Mouse (Mus musculus): Measurements from ENCODE around the gene Donson.

The Donson gene

DNA sequence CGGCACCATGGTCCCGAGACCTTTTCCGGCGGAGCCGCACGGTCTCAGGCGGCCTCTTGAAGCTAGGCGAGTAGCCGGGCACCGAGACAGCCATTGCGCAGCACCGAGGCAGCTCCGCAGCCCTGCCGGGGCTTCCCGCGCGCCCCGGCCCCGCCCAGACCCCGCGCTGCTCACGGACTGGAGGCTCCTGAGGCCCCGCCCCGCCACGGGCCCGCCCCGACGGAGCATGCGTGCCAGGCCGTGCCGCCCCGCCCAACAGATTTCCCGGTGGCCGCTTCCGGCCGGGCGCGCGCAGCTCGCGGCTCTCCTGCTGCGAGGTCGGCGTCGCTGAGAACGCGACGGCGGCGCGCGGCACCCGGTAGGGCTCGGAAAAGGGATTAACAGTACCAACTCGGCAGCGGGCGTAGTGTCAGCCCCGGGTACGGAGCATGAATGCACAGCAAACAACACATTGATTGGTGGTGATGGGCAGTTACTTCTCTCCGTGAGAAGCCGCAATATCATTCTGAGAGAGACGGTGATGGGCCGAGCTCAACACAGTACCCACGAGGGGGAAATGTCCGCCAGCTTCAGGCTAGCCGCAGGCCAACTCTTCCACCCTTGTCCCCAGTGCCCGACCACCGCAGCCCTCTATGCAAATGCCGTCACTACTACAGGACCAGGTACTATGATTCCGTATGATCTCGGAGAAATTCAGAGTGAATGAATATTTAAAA is at the start of gene Donson:
Donson (minus strand) TSS at position 152 of the 716 bp plus-strand sequence.
- DNase-seq (ENCODE audit: low read depth, low spot score), result peak; percentile 86

DNA sequence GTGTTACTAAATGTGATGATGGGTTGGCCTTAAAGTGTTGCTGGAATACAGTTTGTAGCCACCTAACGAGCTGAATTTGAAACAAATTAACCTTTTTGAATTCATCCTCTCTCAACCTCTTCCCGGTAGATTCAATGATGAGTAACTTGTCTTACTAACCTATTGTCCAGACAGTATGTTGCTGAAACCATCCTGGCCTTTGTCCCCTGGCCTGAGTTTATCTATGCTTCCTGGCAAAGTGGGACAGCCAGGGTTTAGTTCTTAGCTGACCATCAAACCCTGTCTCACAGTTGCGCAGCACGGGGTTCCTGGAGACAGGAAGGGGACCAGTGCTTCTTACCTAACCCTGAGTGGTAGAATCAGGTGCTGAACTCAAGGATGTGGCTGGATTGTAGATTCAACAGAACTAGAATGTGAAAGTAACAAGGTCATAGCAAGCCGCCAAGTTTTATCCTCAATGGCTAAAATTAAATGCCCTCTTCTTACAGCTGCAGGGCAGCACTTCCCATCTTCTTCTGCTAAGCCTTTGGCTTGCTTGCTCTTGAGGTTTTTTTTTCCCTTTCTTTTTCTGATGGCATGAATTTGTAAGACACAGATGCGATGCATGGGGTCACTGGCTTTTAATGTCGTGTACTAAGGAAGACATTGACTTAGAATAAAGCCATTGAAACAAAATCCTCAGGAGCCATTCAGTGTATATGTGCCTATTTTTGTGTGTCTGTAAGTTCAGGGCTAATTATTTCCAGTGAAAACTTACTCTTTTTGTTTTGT is 47.7 kb upstream of the Donson start:
- peak; percentile 75 for DNase-seq (ENCODE audit: low read depth, low spot score)

DNA sequence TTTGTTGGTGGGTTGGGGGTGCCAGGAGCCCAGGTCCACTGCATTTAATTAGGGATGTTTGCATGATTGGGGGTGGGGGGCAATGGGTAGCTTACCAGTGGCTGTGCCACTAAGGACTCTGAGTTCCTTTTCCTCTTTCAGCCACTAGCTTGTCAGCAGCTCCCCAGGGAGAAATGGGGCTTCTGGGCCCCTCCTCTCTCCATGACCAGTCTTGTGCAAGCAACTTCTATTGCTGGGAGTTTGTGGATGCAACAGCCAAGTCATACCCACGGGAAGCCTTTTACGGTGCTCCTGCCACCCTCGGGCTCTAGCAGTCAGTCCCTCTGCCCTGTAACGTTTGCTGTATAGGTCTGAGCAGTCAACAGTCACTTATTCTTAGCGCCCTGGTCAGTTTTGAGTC is 46.2 kb upstream of the Donson start:
- DNase-seq (ENCODE audit: low read depth, low spot score), result no peak

DNA sequence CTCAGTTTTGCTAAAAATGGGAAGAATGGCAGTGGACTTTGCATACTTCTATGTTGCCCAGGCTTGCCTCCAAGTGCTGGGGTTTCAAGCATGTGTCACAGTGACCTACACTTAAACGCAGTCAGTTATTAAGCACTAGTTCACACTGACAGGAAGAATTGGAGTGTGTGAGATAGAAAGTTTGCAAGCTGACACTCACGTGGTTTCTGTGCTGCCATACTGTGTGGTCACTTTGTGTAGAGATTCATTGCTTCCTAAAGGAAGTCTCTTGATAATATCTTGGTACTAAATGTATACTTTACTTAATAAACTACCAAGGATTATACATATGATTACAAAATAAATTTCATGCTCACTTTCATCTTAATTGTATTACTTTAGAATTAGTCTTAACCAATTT is 44.2 kb upstream of the Donson start:
- no peak for DNase-seq (ENCODE audit: low read depth, low spot score)

DNA sequence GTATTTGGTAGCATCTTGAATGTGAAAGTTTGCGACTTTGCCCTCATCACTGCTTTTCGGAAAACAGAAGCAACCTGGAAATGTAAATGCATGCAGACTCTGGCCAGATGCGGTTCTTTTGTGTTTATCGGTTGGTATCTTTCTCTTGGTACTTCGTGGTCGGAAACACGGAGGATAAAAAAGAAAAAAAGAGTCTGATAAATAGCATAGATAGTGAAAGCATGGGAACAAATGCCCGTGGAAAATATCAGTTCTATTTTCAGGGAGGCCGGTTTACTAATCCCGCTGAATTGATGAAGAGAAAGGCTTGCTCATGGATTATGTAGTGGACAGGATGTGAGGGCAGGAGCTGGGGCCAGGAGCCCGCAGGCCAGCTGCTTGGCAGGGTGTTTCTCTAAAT is 41.9 kb upstream of the Donson start:
- no peak for DNase-seq (ENCODE audit: low read depth, low spot score)

DNA sequence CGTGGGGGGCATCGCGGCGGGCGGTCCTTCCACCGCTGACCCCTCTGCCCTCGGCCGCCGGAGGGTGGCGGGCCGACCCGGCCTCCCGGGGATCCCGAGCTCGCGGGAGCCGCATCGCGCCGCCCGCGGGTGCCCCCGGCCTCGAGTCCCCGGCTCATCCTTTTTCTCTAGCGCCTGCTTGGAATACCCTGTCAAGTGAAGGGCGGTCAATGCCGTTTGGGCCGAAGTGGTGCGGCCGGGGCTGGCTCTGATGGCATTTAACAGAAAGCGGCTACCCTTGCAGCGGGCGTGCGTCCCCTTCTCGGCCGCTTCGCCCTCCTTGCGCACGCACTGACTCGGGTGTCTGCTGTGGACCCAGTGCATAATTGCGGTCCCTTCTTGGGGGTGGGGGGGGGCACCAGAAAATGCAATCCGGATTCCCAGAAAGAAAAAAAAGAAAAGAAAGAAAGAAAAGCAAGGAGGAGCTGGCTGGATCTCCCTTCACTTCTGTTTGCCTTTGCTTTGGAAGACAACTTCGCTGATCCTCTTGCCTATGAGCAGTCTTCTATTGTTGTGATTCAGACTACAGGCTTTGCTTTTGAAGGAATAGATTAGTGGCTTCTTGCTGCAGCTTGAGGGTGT is 41.4 kb upstream of the Donson start:
- DNase-seq (ENCODE audit: low read depth, low spot score), result peak; percentile 61

DNA sequence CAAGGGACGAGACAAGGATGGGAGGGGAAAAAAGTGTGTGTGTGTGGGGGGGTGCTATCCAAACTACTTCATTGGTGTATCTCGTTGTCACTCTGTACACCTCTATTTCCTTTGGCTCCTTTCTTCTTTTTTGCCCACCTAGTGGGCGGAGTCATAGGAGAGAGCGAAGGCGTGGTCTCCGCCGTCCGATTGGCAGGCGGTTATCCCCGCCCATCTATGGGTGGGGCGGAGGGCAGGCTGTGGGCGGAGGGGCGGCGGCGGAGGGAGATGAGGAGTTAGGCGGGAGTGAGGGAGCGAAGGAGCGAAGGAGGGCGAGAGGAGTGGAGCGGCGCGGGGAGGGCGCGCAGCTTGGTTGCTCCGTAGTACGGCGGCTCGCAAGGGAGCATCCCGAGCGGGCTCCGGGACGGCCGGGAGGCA is 40.5 kb upstream of the Donson start, which contains the start of gene Itsn1:
Itsn1 (plus strand) TSS at position 216 of the 417 bp plus-strand sequence.
- peak; percentile 99 for DNase-seq (ENCODE audit: low read depth, low spot score)

DNA sequence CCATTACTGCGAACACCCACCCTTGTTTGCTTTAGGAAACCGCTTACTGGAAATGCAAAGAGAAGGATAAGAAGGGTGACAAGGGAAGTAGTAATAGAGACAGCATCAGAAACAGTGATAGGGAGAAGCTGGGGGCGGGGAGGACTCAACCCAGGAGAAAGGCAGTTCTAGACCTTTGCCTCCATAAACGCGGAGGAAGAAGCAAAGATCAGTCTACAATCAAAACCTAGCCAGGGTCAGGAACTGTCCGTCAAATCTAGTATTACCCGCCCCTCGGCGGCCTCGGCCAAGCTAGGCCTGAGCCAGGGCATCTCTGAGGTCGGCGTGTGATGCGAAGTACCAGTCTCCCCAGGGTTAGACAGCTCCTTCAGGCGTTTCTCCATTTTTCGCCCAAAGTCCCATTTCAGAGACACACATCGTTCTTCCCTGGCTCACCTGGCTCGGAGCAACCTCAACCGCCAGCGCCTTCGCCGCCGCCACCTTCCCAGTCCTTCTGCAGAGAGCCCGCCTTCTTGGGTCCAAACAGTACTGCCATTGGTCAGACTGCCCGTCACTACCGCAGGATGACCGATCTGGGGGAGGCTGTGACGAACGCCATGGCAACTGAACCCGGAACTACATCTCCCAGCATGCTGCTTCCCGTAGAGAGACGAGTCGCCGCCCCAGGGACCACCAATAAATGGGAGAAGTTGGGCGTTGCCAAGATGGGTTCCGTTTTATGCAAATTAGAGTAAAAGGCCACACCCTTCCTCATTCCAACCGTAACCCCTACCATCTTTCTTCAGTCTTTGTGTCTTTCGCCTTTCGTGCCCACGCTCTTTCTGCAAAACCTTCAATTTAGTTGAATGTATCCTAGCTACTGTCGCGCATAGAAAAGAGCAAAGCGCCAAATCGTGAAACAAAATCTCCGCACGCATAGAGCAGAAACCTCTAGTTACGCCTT is 39.8 kb upstream of the Donson start, which contains the start of gene Cryzl1:
Cryzl1 (minus strand) TSS at position 853 of the 943 bp plus-strand sequence.
- DNase-seq (ENCODE audit: low read depth, low spot score), result peak; percentile 100

DNA sequence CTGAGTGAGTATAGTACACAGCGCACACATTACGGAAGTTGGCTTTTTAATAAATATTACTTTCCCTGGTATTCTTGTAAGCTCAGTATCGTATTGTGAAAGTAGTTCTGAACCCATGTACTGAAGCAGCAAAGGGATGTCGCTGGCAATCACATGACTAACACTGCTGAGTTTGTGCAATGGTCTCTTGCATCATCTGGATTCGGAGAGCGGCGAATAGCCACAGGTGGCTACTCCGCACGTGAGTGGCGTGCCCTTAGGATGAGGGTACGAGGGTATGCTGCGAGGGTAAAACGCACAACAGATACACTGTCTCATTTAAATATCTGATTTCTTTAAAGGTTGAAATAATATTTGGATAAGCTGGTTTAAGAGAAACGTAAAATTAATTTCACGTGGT is 38.9 kb upstream of the Donson start:
- DNase-seq (ENCODE audit: low read depth, low spot score), result no peak

DNA sequence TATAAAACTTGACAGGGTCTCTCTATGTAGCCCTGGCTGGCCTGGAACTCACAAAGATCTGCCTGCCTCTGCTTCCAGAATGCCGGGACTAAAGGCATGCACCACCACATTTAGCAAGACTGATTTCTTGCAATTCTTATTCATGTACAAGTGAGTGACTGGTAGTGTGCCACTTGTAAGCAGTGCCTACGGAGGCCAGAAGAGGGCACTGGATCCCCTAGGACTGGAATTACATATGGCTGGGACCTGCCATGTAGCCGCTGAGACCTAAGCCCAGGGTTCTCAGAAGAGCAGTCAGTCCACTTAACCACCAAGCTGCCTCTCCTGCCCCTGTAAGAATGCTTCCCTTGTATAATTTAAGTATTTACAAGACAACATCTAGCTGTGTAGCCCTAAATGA is 35.7 kb upstream of the Donson start:
- DNase-seq (ENCODE audit: low read depth, low spot score), result peak; percentile 87

DNA sequence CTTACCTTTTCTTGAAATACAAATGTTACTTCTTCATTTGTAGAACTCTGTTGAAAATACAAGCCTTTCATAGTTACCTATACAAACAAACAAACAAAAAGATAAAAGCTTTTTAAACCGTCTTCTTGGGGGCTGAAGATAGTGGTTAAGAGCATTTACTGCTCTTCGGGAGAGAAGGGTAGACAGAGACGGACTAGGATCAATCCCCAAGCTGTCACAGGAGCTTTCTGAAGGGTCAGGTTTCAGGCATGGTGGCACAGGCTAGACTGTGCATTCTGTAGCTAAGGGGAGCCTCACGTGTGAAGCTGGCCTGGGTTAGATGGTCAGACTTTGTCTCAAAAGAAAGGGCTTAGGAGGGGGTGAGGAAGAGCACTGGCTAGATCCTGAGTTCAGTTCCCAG is 28.8 kb upstream of the Donson start:
- DNase-seq (ENCODE audit: low read depth, low spot score), result no peak

DNA sequence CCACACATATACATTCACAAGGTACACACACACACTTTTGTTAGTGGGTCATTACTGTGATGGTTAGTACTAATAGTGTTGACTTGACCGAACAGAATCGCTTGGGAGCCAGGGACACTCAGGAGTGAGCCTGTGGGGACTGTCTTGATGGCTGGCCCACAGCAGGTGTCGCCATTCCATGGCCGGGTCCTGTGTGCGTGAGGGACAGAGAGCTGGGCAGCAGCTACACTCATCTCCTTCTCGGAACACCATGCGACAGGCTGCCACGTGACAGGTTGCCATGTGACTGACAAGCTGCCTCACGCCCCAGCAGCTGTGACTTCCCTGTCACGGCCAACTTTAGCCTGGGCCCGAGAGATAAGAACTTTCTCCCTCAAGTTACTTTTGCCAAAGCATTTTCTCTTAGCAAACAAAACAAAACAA is 28.4 kb upstream of the Donson start:
- DNase-seq (ENCODE audit: low read depth, low spot score), result no peak

DNA sequence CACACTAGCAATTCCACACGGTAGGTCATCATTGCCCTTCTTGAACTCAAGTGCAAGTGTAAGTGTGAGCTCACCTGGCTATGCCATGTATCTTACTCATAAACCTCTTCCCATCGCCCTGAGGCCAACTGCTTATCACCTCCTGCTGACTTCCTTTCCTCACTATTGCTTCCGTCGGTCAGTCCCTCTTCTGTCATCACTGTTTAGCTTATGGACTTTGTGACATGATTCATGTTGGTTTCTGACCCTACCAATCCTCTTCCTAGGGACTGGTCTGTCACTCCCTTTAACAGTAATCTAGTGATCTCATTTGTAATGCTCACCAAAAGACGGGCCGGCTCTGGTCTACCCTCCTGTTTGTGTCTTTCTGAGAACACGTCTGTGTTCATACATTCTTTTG is 21.7 kb upstream of the Donson start:
- DNase-seq (ENCODE audit: low read depth, low spot score), result no peak

DNA sequence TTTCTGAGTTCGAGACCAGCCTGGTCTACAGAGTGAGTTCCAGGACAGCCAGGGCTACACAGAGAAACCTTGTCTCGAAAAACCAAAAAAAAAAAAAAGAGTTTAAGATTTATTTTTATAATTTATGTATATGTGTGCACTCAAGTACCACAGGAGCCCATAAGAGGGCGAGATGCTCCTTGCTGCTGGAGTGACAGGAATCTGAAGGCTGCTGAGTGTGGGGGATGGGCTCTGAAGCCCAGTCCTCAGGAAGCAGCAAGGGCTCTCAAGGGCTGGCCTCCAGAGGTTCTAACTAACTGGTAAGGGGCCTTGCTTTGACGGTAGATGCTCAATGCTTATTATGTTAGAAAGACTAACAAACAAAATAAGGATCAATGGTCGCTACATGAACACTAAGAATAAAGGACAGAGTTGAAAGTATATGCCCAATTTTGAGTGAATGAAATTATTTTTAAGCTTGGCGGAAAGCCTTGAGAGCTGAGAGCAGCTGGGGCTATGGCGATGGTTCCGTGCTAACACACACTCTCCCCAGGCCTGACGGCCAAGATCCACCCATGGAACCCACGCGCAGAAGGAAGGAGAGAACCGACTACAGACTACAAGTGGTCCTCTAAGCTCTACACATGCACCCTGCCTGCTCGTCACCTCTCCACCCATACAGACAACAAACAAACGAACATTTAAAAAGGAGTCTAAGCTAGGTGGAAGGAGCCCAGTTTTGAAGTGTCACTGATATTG is 16.2 kb upstream of the Donson start:
- DNase-seq (ENCODE audit: low read depth, low spot score), result no peak

DNA sequence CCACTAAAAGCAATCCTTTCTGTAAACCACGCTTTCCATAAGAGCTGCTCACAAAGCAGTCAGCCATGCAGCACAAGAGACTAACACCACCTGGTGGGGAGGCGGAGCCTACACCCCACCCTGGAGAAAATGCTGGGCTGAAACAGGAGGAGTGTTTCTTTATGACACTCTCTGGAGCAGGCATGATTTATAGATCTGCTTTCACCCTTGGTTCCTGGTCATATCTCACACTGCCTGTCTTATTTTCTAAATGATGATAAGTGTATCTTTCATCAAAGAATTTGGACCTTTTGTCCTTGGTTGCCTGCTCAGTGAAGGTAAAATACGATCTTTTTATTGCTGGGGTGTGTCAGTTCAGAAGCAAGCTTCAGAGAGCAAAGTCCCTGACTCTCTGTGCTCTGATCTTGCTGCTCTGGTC is 14.2 kb upstream of the Donson start:
- DNase-seq (ENCODE audit: low read depth, low spot score), result peak; percentile 43

DNA sequence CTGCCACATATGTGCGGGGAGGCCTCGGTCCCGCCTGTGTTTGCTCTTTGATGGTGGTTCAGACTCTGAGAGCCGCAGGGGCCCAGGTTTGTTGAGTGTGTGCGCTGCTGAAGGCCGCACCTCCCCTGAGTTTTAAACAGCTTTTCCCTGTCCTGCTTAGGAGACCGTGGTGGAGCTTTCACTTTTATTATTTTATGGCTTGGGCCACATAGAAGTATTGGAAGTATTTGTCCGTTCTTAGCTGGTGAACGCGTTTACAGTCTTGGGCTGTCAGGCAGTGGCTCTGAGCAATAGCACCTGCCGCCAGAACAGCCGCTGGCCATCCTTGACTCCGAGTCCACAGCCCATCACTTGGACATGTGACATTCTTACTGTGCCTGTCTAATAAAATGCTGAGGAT is 13.3 kb upstream of the Donson start:
- no peak for DNase-seq (ENCODE audit: low read depth, low spot score)

DNA sequence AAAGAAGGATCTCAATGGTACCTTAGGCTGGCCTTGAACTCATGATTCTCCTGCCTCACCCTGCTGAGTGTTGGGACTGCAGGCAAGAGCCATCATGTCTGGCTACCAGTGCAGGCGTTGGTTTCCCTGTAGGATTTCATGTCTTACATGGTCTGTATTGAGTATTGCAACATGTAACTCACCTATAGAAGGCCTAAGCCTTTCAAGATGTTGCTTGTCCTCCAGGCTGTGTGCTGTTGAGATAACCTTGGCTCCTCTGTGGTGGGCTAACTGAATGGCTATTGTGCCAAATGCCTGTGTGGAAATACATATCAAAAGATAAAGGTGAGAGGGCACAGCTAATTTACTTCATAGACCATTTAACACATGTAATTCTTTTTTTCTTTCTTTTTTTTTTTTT is 10.4 kb upstream of the Donson start:
- no peak for DNase-seq (ENCODE audit: low read depth, low spot score)

DNA sequence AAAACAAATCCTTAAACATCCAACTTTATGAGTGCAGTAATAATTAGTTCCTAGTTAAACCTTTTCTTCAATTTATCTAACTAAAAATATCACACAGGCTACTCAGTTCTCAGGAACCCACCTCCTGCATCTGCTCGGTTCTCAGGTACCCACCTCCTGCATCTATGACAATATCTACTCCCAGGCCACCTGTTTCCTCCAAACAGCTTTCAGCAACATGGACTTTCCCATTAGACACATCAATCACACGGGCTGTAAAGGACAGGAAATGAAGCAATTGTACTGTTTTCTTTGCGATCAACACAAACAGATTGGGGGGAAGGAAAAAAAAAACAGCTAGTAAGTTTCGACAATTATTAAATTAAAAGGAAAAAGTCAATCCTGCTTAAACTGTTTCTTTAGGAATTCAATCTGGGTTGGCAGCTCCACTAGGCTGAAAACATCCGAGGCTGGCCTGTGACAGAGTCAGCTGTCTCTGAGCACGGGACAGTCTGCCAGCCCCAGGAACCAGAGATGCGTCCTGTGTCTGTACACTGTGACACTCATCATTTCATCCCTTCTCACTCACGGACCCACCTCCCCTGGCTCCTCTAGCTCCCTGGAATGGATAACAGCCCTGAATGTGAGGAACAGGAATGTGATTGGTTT is 6.7 kb upstream of the Donson start:
- no peak for DNase-seq (ENCODE audit: low read depth, low spot score)

DNA sequence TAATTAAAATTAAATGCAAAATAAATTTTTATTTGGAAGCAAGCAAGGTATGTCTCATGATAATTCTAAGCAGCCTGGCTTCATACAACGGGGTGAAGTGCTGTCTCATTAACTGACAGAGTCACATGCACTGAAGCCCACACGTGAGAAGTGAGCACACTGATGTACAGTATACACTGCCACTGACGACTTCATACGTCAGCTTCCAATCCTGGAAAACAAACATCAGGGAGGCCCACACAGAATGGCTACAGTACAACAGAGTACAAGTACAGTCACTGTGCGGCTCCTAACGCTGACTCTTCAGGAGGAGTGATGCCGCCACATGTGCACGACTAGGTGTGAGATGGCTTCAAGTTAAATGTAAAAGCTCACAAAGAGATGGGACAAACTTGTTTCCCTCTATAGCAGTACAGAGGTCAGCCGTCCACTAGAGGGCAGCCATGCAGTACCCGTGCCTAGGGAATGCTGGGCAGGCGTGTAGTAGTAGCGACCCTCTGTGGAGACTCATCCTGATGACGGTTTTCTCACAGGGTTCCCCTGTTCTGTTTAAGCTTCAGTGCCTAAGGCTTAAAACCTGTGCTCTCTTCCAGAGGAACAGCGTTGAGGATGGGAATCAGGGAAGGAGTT is 6.0 kb upstream of the Donson start:
- peak; percentile 86 for DNase-seq (ENCODE audit: low read depth, low spot score)

DNA sequence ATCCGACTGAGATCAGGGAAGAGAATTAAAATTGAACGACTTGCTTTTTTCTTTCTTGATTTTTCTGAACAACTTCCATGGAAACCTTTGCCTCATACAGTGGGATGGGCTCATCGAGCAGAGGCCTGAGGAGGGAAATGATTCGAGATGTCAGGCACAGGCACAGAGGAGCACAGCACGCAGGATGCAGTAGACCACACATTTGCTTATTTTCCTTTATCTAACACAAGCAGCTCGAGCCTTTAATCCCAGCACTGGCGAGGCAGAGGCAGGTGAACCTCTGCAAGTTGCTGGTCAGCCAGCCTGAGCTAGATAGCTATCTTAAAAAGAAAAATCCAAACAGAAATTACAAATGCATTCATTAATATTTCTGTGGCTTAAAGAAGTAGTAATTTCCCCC is 1.2 kb upstream of the Donson start:
- no peak for DNase-seq (ENCODE audit: low read depth, low spot score)
